Mouse (Mus musculus) layer of hippocampus, adult 9-11 months (tissue): ENCODE results near the gene Arhgap21.
A peak's percentile ranks its signal among the peaks of the same experiment; 100 is the strongest.

Experiments used
- DNase-seq: peaks from one replicate; pipeline ENCODE4 v3.0.0; 2022

Arhgap21 gene

GRCm38 (mm10) chr2:20968441-20969200, at the start of gene Arhgap21:
TSS of gene Arhgap21 (minus strand) at chr2:20968881.
- peak; percentile 70 for DNase-seq

DNA sequence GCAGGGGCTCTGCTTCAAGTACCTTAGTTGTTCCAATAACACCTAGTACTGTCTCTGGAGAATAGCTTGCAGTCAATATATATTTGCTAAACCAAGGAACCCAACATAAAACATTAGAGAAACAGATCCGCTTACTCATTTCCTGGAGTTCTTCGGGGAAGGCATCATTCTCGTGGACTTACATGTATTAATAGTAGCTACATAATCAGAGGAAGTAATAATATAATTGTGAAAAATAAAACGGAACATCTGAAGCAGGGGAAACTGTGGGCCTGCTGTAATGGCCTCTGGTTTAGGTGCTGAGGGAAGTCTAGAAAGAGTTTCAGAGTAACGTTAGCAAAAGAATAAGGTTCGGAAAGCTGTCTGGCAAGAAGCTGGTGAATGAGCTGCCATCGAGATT, 47.9 kb upstream of the Arhgap21 start:
- no peak for DNase-seq

DNA sequence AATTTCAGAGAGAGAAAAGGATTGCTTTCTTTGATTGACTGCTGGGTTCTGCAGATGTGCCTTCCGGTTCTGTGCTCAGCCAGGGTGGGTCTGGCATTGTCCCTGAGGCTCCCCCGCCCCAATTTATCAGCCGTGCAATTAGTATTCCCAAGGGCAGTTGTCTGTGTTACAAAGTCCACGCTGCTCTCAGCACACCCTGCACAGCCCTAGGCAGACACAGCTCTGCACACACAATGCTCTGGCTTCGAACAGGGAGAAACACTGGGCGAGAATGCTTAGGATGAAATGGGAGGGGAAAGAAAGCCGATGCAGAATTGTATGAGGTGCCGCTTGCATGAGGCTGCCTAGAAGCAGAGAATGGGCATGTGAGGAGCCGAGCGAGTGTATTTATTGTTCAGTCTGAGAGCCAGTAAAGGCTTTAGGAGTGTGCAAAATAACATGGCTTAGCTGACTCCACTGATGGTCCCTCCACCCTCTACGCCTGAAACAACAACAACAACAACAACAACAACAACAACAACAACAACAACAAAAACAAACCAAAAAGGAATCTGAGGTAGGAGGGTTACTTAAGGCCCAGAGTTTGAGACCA, 42.2 kb upstream of the Arhgap21 start:
- DNase-seq = no peak

DNA sequence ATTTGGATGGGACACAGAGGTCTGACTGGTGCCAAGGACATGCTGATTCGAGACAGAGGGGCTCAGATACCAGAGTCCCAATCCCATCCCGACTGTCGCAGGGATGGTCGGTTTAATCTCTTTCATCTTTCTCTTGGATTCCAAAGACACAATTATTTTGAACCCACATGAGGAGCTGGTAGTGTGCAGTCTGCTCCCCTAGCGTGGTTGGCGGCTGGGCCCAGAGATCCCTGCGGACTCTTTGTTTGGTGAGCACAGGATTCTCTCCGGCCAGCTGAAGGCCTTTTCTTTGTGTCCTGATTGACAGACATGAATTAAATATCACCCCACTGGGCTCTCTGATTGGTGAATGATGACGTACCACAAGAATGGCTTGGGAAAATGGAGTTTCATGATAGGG, 41.5 kb upstream of the Arhgap21 start:
- DNase-seq = peak; percentile 48

GRCm38 (mm10) chr2:21009258-21010140, 40.8 kb upstream of the Arhgap21 start:
- DNase-seq = no peak

- peak; percentile 79 for DNase-seq
These were observed 33.9 kb upstream of the Arhgap21 start for GRCm38 (mm10) chr2:21002538-21002937.

DNA sequence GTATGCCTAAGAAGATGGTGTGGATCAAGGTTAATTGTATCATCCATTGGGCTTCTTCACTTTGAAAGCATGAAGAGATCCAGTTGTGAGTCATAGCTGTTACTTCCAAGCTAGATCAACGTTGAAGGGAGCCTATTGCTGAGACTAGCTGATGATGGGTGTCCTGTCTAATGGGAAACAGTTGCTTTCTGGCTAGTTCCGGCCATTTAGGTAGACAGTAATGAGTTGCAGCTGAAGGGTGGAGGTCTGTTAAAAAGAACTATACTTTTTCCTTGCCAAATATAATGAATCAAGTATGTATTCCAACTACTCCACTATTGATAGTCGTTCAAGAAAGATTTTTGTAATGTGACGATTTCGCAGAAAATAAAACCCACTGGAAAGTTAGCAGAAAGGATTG, 32.5 kb upstream of the Arhgap21 start:
- DNase-seq = no peak

GRCm38 (mm10) chr2:20995547-20995946, 26.9 kb upstream of the Arhgap21 start:
- DNase-seq = no peak

- no peak for DNase-seq
These were observed 22.8 kb upstream of the Arhgap21 start for GRCm38 (mm10) chr2:20991508-20991907.

DNA sequence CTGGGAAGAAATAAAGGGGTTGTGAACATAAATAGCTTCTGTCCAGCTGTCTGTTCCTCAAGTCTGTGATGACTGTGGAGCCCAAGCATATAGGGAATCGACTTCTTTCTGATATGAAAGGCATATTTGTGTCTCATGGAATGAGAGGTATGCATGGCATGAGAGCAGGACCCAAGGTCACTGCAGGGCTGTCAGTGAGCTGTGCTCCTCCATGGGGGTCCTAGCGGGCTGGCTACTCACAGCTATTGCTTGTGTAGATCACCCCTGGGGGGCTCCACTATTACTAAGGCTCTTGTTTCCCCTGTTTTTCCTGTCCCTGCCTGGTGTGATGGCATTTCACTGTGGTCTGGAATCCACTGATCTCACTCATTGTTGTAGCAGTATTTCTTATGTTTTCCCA, 22.2 kb upstream of the Arhgap21 start:
- no peak for DNase-seq

DNA sequence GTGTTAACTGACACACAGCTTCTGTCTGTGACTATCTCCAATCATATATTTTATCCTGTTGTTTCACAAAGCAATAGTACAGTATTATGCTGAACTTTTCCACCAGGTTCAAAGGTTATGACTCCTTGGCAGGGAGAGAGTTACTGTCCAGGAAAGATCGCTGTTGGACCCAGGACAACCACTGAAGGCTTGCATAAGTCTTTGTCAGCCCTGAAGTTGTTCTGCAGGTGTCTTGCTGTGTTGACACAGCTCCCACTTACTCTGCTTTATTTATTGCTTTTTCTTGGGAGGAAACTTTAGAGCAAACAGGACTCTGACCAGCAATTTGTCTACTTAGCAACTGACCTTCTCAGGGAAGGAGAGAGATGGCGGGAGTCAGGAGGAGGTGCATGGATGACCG, 21.4 kb upstream of the Arhgap21 start:
- DNase-seq = no peak

DNA sequence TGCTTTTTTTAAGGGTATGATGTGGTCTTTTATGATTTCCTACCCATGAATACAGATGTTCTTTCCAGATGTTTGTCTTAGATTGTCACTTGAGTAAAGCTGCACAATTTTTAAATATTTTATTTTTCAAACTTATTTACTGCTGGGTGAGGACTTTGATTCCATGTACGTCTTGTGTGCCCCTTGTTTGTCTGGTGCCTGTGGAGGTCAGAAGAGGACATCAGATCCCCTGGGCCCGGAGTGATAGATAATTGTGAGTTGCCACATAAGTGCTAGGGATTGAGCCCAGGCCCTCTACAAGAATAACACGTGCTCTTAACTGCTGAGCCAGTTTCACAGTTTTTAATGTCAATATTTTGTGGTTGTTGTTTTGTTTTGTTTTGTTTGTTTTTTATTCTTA, 19.1 kb upstream of the Arhgap21 start:
- DNase-seq = no peak

GRCm38 (mm10) chr2:20978726-20979125, 10.0 kb upstream of the Arhgap21 start:
- DNase-seq = no peak

DNA sequence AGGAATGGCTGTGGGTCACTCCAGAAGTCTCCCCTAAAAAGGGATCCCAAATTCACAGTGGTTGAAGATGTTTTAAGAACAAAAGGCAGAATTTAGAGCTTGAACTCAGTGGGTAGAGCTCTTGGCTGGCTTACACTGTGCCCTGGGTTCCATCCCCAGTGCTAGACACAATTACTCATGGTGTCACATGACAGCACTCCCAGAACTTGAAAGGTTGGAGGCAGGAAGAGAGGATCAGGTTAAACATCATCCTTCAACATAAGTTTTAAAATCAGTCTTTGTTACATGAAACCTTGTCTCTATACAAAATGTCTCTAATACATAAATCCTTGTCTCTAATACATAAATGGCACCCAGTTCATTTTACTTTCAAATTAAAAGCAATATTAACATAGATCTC, 8.4 kb upstream of the Arhgap21 start:
- no peak for DNase-seq

DNA sequence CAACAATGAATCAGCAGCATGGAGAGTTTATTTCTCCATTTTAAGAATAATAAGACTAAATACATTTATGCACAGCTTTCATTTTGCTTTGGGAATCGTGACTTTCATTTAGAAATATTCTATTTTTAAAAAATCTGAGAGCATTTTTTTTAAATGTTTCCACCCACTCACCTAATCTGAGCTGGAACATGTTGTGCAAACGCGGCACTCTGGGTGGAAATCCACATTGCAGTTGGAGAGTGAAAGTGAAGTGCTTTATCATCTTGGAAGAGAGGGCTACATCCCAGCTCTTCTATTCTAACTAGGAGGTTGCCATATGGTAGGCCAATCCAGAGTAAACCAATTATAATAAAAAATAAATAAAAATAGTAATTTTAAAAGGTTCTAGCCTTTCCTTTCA, 4.8 kb upstream of the Arhgap21 start:
- DNase-seq = peak; percentile 72

GRCm38 (mm10) chr2:20972180-20972579, 3.5 kb upstream of the Arhgap21 start:
- no peak for DNase-seq

DNA sequence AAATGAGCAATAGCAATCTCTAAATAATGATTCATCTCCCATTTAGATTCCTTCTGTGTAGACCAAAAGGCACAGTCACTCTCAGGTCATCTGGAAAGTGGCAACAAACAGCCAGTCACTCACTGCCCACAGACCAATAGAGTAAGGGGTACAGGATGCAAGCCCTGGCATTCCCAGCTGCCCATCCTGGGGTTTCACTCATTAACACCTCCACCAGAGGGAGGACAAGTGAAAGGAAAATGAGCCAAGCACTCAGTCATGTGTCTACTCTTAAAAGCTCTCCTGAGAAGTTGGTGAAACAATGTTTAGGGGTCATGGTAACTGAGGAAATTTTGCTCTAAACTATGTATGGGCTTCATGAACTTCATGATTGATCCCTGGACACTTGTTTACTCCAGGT, 2.9 kb upstream of the Arhgap21 start:
- DNase-seq = no peak

DNA sequence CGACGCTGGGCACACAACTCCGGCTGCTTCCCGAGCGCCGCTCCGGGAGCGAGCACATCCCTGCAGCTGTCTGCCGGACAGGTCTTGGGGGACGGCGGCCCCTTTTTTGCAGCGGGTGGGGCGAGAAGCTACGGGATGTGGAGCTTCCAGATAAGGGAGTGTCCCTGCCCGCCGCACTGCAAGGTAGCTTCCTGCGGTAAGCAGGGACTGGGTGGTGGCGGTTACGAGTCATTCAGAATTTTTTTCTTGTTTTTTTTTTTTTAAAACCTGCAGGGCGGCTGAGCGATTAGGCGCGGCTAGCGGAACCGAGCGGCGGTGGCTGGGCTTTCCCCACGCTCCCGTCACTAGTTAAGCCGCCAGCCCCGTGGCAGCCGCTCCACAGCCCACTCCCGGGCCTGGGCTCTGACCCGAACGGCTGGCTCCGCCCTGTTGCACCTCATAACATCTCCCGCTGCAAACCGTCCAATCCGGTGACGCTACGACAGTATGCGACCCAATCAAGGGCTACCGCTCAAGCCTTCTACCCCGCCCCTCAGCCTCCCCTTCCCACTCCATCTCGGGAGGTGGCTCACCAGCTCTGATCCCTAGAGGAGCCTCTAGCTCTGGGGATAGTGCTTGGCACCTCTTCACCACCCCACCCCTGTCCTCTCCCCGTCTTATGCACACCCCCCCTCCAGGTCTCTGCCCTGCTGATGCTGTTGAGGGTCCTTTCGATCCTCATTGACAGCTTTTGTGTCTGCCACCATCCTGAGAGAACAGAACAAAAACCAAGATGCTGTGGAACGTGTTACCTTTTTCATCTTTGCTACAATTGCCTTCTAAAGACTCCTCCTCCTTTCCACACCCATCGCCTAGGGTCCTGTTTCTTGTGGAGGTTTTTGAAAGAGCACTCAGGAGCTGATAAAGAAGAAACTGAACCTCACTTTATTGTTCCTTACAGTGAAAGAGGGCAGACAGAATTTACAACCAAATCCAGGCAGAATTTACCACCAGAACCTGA, 820 bp upstream of the Arhgap21 start:
- DNase-seq = peak; percentile 98

DNA sequence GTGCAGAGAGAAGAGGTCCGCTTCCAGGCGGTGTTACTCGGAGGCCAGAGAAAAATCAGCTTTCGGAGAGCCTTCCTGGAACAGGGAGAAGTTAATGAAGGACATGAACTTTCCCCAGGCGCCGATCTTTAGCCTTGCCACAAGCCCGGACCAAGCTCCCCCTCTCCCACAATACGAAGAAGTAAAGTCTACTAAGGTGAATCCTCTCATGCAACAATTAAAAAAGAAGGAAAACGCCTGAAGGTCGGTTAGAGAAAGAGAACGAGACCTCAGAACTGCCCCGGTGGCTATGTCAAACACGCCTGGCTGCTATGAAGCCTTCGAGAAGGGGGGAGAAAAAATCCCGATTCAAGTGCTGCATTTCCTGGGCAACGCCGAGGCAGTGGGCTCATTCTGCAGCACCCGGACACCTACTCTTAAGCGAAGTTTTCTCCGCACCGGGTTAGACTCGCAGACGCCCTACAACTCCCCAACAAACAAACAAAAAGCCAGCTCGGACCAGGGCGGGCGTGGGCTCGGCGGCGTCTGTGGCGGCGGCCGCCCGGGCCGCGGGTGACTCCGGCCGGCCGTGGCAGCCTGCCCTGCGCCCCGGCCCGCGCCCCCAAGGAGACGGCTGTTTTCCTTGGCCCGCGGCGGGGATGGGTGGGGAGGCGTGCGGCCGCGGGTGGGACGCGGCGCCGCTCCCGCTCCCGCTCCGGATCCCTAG, 882 bp downstream of the Arhgap21 start:
- no peak for DNase-seq

DNA sequence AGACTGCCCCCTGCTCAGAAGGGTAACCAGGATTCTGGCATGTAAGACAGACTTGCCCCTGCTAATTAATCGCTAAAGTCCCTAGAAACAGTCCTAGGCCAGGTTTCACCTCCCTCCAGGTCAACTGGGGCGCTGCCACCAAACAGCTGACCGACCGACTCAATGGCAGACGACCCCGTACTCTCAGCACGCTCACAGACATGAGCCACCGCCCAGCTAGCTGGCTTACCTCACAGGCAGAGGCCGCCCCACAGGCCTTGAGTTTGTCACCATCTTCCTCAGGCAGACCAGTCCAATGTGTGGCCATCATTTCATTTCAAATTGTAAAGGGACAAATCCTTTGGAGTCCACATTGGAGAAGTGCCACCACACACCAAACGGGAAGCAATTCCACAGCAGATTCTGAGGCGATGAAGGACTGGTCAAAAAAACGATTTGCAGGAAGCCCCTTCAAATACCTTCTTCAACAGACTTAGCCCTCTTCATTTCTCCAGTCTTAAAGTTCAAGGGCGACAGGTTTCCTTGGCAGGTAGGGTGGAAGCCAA, 1.5 kb downstream of the Arhgap21 start:
- DNase-seq = no peak
